Comparison of ENCODE assay signal across 8 mouse cellular contexts in the genomic region with DNA sequence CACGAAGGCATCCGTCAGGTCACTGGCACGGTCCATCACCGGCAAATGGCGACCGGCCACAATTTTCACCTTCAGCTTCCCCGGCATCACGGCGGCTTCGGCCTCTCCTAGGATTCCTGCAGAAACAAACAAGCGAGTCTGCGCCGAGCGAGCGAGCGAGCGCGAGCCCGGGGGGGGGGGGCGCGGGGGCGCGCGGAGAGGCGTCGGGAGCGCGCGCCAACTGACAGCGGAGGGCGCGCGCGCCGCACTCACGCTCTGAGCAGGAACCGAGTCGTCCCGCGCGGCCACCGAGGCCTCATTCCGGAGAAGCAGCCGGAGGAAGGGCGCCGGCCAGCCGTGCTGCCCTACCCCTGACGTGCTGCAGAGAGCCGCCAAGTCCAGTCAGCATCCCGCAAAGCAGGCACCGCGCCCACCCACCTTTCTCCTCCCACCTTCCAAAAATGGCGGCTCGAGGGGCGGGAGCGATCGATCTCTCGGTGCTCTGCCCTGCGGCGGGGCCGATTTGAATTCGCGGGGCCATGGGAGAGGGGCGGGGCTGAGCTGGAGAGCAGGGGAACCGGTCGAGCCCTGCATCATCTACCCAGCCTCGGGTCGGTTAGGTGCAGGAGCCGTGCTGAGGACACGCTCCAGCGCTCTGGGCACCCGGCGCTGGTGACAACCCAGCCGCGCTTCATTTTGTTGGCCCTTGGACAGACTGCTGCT. TPM values are rescaled to one million over a fixed set of nuclear protein-coding genes. Genes with fewer than 3 reads are reported as not detected.
DNase-seq lines count a peak whose midpoint lies in the region; ATAC-seq lines count a peak whose summit lies in the region.

A gene (minus strand): TSS at position 461 of the 702 bp plus-strand sequence.

- under 1% methylated on average over 67 of the region's 75 CpGs for WGBS in hindbrain, embryonic 14.5 days

- ATAC-seq in hindbrain, embryonic 14.5 days (ENCODE audit: low FRiP score), result peak; percentile 95

- H3K4me2 ChIP-seq in hindbrain, embryonic 14.5 days (replicated peaks), result peak within 1 kb of the TSS; percentile 83

- peak; percentile 98 for DNase-seq in R1 (ENCODE audit: low read depth, low spot score)
- DNase-seq in cerebellum, postnatal 25 days, result peak; percentile 99
- DNase-seq in frontal cortex, postnatal 25 days (ENCODE audit: low spot score in 2 of 2), result peak; percentile 94 to 97
- peak; percentile 97 for DNase-seq in hindbrain, embryonic 14.5 days (ENCODE audit: low spot score)
- DNase-seq in left cerebral cortex, adult 11 months (ENCODE audit: low spot score), result peak; percentile 92
- peak; percentile 97 to 98 for DNase-seq in lung, postnatal 4 days
- peak; percentile 92 for DNase-seq in retina, postnatal 7 days (ENCODE audit: low read depth, low spot score)
- peak; percentile 94 for DNase-seq in urinary bladder, adult 2 months (ENCODE audit: low spot score)

- H3K27me3 ChIP-seq in hindbrain, embryonic 14.5 days (ENCODE audit: control insufficient read depth, insufficient read depth, low read length), result no peaks in the 10 kb centered on the region

- H3K4me3 ChIP-seq in hindbrain, embryonic 14.5 days (replicated peaks; ENCODE audit: low read length), result peak within 1 kb of the TSS; percentile 96

- H3K36me3 ChIP-seq in hindbrain, embryonic 14.5 days (replicated peaks; ENCODE audit: control insufficient read depth, insufficient read depth), result peaks cover 6% of the 10 kb centered on the region

- peak within 1 kb of the TSS; percentile 98 for H3K27ac ChIP-seq in hindbrain, embryonic 14.5 days

- H3K9ac ChIP-seq in hindbrain, embryonic 14.5 days, result peak within 1 kb of the TSS; percentile 94

- no peaks in the 10 kb centered on the region for H3K9me3 ChIP-seq in hindbrain, embryonic 14.5 days (ENCODE audit: control insufficient read depth, low read length)

- H3K4me1 ChIP-seq in hindbrain, embryonic 14.5 days (replicated peaks; ENCODE audit: control insufficient read depth, insufficient read depth, low read length), result peaks cover 11% of the 10 kb centered on the region

RNA-seq across cellular contexts. Expression of the gene that starts here (rescaled TPM):
- 36.5 and 40.7 TPM in 2 replicates for polyA plus RNA-seq in hindbrain, embryonic 14.5 days (2014; fragmentation: Nextera tagmentation; extraction: Ambion mirVana)
- 26.2 and 28.0 TPM in 2 replicates for polyA plus RNA-seq in urinary bladder, adult 2 months (2012; rRNA removed)

Comparison
In these comparisons a context has a peak if more than half of its experiments do, and no peak if none do; other contexts are left out.
1. Peak in every context shown above with its lines: DNase-seq, ATAC-seq, H3K4me3 ChIP-seq and H3K27ac ChIP-seq.